Mouse (Mus musculus): ENCODE measurements around the gene Tmem120a.
A peak's percentile ranks its signal among the peaks of the same experiment; 100 is the strongest.

Tmem120a gene

DNA sequence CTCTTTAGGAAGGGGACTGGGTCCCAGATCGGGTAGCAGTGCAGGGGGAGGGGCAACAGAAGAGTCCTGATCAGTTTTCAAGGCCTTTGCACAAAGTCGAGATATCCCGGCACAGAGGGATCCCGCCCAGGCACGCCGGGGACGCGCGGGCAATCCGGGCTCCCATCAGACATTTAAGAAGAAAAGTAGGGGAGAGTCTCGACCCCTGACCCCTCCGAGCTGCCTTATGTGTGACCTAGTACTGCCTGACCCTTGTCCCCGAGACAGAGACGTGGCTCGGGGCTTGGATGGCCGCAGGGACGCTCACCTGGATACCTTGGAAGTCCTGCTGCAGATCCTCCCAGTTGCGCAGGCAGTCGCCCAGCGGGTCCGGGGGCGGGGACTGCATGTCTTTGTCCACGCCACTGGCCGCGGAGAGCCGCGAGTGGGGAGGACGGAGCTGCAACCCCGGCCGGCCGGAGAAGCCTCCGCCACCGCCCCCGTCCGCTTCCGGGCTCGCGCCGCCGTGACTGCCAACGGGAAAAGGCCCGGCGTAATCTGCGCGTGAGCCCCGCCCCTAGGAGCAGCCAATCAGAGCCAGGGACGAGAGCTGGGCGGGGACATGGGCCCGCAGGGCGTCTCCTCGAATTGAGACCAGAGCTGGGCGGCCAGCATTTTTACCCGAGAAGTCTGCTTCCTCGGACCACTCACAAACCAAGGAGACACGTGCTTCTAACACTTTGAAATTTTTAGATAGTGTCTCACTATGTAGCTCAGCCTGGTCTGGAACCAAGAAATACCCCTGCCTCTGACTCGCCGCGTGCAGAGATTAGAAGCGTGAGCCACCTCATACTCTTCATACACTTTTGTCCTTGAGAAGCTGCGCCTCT is at the start of gene Tmem120a:
Gene Tmem120a (minus strand): TSS at position 708 of the 869 bp plus-strand sequence.
- DNase-seq: peak; percentile 93

- no peak for DNase-seq
Observed at GRCm38 (mm10) chr5:135782901-135783300, 38.7 kb upstream of the Tmem120a start.

DNA sequence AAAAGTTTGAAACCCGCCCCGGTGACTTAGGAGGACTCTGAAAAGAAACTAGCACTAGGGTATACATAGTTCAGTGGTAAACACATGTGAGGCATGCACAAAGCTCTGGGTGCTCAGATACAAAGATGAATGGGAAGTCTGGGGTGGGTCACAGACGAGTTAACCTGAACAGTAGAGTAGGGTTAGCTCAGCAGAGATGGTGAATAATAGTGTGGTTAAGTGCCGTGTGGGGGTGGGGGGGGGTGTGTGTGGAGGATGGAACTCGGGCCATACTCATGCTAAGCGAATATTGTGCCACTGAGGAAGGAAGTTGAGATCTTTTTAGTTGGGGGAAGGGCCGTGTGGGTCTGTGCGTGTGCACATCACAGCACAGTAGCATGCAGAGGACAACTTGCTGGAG is 36.1 kb upstream of the Tmem120a start:
- no peak for DNase-seq

GRCm38 (mm10) chr5:135778471-135779445 is 34.5 kb upstream of the Tmem120a start, which contains the start of gene Mdh2:
Gene Mdh2 (plus strand): TSS chr5:135778480.
- DNase-seq: peak; percentile 99

DNA sequence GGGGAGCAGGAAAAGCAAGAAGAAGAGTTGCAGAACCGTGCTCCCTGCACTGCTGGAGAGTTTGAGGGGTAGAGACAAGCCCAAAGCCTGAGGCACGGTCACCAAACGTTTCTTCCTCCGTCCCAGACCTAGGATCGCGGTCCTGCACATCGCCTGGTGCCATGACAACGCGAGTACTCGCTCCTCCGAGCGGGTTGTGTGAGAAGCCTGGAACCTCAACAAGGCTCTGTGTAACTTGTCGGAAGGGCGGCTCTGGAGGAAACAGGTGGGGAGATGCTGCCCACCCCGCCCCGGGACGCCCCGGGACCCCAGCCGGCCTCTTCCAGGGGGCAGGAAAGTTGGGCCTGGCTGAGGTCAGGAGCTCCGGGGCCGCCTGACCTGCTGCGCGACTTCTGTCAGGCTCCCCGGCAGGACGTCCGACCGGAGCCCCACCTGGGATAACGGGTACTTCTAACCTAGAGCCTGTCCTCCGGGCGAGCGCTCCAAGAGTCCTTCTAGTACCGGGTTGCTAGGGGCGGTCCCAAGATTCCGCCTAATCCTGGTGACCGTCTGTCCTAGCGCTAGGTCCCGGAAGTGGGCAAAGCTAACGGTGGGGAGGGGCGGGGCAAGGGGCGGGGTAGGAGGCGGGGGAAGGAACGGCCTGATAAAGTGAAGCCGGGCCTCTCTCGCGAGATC is 33.7 kb upstream of the Tmem120a start, which contains the start of gene Styxl1:
Gene Styxl1 (minus strand): TSS at position 590 of the 675 bp plus-strand sequence.
- DNase-seq: no peak

- DNase-seq: no peak
Observed at GRCm38 (mm10) chr5:135776546-135776945, 32.3 kb upstream of the Tmem120a start.

DNA sequence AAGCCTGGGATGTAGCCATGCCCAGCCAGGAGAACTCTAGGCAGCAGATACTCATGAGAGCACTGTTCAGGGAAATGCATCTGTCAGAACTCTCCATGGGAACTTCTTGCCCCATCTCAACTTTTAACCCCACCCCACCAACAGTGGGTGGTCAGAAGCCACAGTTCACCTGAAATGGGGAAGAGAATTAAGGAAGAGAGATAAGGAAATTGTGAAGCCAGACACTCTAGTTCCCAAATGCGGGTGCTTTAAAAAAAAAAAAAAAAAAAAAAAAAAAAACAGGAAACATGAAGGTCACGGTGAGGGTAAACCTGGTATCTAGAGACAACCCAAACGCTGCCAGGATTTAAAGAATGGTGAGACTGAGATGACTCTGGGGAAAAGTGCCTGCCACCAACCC is 28.3 kb upstream of the Tmem120a start:
- no peak for DNase-seq

GRCm38 (mm10) chr5:135764971-135765370 is 20.7 kb upstream of the Tmem120a start:
- no peak for DNase-seq

DNA sequence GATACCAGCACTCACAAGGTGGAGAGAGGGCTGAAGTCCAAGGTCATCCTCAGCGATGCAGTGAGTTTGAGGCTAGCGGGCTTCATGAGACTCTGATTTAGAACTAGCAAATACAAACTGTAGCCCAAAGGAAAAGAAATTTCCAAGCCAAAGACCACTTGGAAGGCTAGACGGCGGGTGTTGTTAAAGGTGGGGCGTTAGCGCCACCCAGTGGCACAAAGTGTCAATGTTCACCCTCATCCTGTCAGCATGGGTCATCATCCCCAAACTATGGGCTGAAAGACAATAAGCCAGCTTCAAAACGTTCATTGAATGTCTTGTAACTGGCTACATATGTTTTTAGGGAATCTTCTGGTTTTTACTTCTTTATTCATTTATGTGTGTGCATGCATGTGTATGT is 19.3 kb upstream of the Tmem120a start:
- DNase-seq: peak; percentile 51

GRCm38 (mm10) chr5:135761881-135762280 is 17.6 kb upstream of the Tmem120a start:
- no peak for DNase-seq

DNA sequence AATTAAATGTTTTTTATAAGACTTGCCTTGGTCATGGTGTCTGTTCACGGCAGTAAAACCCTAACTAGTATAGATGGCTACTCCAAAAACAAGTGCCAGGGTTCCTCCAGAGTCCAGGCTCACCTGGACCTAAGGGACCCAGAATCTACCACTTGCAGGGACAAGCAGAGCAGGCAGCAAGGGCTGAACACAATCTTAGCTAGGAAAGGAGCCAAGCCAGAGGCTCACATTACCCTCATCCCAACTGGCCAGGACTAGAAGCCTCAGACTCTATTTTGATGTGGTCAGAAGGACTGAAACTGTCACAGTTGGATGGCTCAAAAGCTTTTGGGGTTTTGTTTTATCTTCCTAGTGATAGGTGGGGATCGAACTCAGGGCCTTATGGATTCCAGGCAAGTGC is 7.3 kb upstream of the Tmem120a start:
- no peak for DNase-seq

DNA sequence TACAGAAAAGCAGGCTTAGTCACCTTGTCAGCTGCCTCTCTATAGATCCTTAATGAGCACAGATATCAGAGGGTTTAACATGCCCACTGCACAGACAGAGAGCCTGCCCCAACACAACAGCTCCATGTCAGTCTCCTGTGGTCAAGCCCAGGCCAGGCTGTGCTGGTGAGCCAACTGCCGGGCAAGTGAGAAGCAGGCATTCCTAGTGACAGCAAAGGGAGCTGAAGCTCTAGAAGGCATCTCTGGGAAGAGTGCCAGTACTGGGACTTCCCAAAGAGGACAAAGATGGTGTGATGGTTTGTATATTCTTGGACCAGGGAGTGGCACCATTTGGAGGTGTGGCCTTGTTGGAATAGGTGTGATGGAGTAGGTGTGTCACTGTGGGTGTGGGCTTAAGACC is 6.8 kb upstream of the Tmem120a start:
- no peak for DNase-seq

- DNase-seq: no peak
Observed at GRCm38 (mm10) chr5:135744742-135745141, 494 bp upstream of the Tmem120a start.

- peak; percentile 11 for DNase-seq
Observed at GRCm38 (mm10) chr5:135742941-135743740, 1.1 kb downstream of the Tmem120a start.

DNA sequence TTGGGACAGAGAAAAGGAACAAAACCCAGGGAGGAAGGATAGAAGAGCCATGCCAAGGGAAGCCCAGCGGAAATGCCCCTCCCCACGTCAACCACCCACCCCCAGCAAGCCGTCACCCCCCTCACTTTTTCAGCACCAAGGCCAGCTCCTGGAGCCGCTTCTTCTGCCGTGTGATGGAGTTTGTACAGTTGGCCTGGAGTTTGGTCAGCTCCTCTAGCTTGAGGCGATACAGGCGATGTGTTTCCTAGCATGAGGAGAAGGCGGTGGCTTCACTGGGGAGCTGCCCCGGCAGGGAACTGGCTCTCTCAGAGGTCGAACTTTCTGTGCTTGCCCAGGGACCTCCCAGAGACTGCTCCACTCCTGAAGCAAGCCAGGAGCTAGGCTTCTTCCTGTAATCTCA is 2.1 kb downstream of the Tmem120a start:
- DNase-seq: no peak

GRCm38 (mm10) chr5:135738266-135738665 is 6.0 kb downstream of the Tmem120a start:
- no peak for DNase-seq

DNA sequence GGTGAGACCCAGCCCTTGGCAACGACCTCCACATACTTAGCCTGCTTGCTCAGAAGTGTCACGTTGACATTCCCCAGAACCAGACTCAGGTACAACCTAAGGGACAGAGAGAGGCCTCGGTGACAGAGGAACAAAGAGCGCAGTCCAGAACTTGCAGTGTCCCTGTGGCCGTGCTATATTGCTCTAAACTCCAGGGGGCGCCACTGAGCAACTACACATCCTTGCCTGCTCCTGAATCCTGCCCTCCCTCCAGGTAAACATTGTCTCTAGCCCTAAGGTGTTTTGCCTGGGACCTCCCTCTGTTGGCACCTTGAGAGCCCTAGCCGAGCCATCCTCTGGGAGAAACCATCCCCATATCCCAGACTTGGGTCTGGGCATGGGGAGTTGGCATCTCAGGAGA is 7.1 kb downstream of the Tmem120a start:
- DNase-seq: no peak

GRCm38 (mm10) chr5:135736544-135736943 is 7.7 kb downstream of the Tmem120a start:
- no peak for DNase-seq

DNA sequence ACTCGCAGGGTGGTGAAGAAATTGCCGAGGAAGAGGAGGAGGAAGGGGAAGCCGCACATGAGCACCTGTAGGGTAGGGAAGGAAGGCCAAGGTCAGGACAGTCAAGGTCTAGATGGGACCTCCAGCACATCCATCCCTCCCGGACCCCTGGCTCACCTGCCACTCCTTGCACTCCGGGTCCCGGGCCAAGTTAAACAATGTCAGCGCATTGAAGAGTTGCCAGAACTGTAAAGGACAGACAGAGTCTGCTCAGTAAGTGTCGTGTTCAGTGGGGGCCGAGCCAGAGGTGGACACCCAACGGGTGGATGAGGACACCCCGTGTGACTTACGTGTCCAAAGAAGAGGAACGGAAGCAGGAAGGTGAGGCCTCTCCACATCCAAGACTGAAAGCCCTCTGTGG is 8.5 kb downstream of the Tmem120a start:
- DNase-seq: no peak

DNA sequence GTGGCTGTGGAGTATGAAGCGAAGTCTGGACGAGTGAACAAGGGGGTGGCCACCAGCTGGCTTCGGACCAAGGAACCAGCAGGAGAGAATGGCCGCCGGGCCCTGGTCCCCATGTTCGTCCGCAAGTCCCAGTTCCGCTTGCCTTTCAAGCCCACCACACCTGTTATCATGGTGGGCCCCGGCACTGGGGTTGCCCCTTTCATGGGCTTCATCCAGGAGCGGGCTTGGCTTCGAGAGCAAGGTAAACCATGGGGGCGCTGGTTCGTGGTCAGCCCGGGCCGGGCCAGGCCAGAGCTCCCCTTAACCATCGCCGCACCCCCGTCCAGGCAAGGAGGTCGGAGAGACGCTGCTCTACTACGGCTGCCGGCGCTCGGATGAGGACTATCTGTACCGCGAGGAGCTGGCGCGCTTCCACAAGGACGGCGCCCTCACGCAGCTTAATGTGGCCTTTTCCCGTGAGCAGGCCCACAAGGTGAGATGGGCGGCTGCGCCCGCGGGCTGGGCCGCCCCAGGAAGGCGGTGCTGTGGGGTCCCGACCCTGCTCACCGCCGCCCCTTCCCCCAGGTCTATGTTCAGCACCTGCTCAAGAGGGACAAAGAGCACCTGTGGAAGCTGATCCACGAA is 10.1 kb downstream of the Tmem120a start:
- no peak for DNase-seq

GRCm38 (mm10) chr5:135733071-135733470 is 11.2 kb downstream of the Tmem120a start:
- no peak for DNase-seq

All from right cerebral cortex, postnatal 25 days (tissue).